Mouse (Mus musculus): Measurements from ENCODE around the gene Ipo9. TPM values are rescaled to one million over a fixed set of nuclear protein-coding genes. Genes with fewer than 3 reads are reported as not detected.

Gene Ipo9
- polyA plus RNA-seq, 1 experiment: 1.3 TPM

DNA sequence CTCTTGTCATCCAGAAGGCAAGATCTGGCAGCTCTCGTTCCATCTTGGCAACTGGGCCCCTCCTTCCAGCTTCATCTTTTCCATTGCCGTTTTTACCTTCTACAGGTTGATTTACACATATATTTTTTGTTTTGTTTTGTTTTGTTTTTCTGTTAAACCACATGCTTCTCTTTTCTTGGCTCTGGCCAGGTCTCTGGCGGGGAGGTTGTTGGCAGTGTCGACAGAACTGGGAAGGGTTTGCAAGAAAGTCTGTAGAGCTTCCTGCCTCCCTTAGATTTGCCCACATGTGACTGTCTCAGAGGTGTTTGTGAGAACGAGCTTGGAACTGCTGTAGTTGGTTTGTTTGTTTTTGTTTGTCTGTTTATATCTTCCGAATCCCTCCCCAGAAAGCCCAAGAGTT lies 10.7 kb upstream of the Ipo9 start:
- Histone ChIP-seq H3K27me3 (replicated peaks) (no peaks in the 10 kb centered on the region), H3K4me1 (peaks cover 5% of the 10 kb centered on the region; the same call in 1 of the 2 replicates), H3K9me3 (no peaks in the 10 kb centered on the region), H3K4me3 (replicated peaks) (no peak overlapping the region), H3K36me3 (replicated peaks; ENCODE audit: low read length) (peaks cover 65% of the 10 kb centered on the region)
- TF ChIP-seq GATA1 (IDR thresholded peaks at IDR 0.05; ENCODE audit: borderline replicate concordance, low read length): no peak
- TF ChIP-seq FLI1 (IDR thresholded peaks at IDR 0.05; ENCODE audit: low read length): no peak

GRCm38 (mm10) chr1:135438801-135439200 lies 8.5 kb upstream of the Ipo9 start:
- no peaks in the 10 kb centered on the region for H3K27me3 ChIP-seq (replicated peaks)
- TF ChIP-seq GATA1 (IDR thresholded peaks at IDR 0.05; ENCODE audit: borderline replicate concordance, low read length) (no peak), FLI1 (IDR thresholded peaks at IDR 0.05; ENCODE audit: low read length) (no peak)
- no peak overlapping the region for H3K4me3 ChIP-seq (replicated peaks)
- H3K9me3 ChIP-seq: no peaks in the 10 kb centered on the region
- peaks cover 48% of the 10 kb centered on the region for H3K36me3 ChIP-seq (replicated peaks; ENCODE audit: low read length)
- peaks cover 8% of the 10 kb centered on the region; the same call in 1 of the 2 replicates for H3K4me1 ChIP-seq

GRCm38 (mm10) chr1:135435823-135436222 lies 5.5 kb upstream of the Ipo9 start:
- TF ChIP-seq FLI1 (IDR thresholded peaks at IDR 0.05; ENCODE audit: low read length) (no peak), GATA1 (IDR thresholded peaks at IDR 0.05; ENCODE audit: borderline replicate concordance, low read length) (no peak)
- peaks cover 20% of the 10 kb centered on the region for H3K36me3 ChIP-seq (replicated peaks; ENCODE audit: low read length)
- no peaks in the 10 kb centered on the region for H3K9me3 ChIP-seq
- peaks cover 13% of the 10 kb centered on the region for H3K4me1 ChIP-seq
- H3K27me3 ChIP-seq (replicated peaks): peaks cover 8% of the 10 kb centered on the region
- no peak overlapping the region for H3K4me3 ChIP-seq (replicated peaks)

DNA sequence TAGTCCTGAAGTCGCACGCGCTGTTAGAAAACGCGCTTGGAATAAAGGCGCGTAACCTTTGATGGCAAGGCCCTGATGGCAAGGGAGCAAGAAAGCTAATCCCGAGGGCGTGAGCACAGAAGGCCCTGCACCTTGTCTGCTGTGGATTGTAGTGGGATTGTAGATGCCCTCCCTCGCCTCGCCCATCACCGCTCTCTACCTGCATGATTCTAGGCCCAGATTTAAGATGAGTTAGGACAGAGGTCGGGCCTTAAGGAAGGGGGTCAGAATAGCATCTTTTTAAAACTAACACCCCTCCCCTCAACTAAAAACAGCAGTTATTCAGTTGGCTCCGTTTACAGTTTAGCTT lies 344 bp upstream of the Ipo9 start:
- no peak for TF ChIP-seq FLI1 (IDR thresholded peaks at IDR 0.05; ENCODE audit: low read length)
- TF ChIP-seq GATA1 (IDR thresholded peaks at IDR 0.05; ENCODE audit: borderline replicate concordance, low read length): no peak
- Histone ChIP-seq H3K4me3 (replicated peaks) (peak overlapping the region; percentile 100), H3K4me1 (peaks cover 26% of the 10 kb centered on the region), H3K9me3 (no peaks in the 10 kb centered on the region), H3K27me3 (replicated peaks) (peaks cover 8% of the 10 kb centered on the region), H3K36me3 (replicated peaks; ENCODE audit: low read length) (peaks cover 14% of the 10 kb centered on the region)

- no peak for TF ChIP-seq FLI1 (IDR thresholded peaks at IDR 0.05; ENCODE audit: low read length)
- no peak for TF ChIP-seq GATA1 (IDR thresholded peaks at IDR 0.05; ENCODE audit: borderline replicate concordance, low read length)
- H3K36me3 ChIP-seq (replicated peaks; ENCODE audit: low read length): peaks cover 46% of the 10 kb centered on the region
- peaks cover 8% of the 10 kb centered on the region for H3K27me3 ChIP-seq (replicated peaks)
- H3K4me3 ChIP-seq (replicated peaks): no peak overlapping the region
- H3K9me3 ChIP-seq: no peaks in the 10 kb centered on the region
- peaks cover 29% of the 10 kb centered on the region for H3K4me1 ChIP-seq
Observed at GRCm38 (mm10) chr1:135427390-135427789, 2.9 kb downstream of the Ipo9 start.

- no peak for TF ChIP-seq FLI1 (IDR thresholded peaks at IDR 0.05; ENCODE audit: low read length)
- TF ChIP-seq GATA1 (IDR thresholded peaks at IDR 0.05; ENCODE audit: borderline replicate concordance, low read length): no peak
- H3K27me3 ChIP-seq (replicated peaks): peaks cover 2% of the 10 kb centered on the region
- peaks cover 47% of the 10 kb centered on the region for H3K36me3 ChIP-seq (replicated peaks; ENCODE audit: low read length)
- H3K4me1 ChIP-seq: peaks cover 26% of the 10 kb centered on the region
- H3K9me3 ChIP-seq: no peaks in the 10 kb centered on the region
- no peak overlapping the region for H3K4me3 ChIP-seq (replicated peaks)
Observed at GRCm38 (mm10) chr1:135426645-135427044, 3.7 kb downstream of the Ipo9 start.

DNA sequence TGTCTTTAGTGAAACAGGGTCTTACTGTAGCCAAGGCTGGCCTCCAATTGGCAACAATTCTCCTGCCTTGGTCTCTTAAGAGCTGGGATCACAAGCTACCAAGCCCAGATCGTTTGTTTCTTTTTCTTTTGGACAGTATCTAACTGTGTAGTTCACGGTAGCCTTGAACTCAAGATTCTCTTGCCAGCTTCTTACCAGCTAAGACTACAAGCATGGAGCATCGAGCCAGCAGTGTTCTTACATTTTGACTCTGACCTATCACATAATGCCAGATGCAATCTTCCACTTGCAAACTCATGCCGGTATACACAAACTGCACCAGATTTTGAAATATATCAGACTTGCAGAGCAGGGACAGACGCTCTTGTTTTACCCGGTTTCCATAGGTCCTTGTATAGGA lies 7.5 kb downstream of the Ipo9 start:
- TF ChIP-seq FLI1 (IDR thresholded peaks at IDR 0.05; ENCODE audit: low read length) (no peak), GATA1 (IDR thresholded peaks at IDR 0.05; ENCODE audit: borderline replicate concordance, low read length) (no peak)
- H3K36me3 ChIP-seq (replicated peaks; ENCODE audit: low read length): peaks cover 74% of the 10 kb centered on the region
- peaks cover 7% of the 10 kb centered on the region; the same call in 1 of the 2 replicates for H3K4me1 ChIP-seq
- no peak overlapping the region for H3K4me3 ChIP-seq (replicated peaks)
- H3K9me3 ChIP-seq: no peaks in the 10 kb centered on the region
- H3K27me3 ChIP-seq (replicated peaks): no peaks in the 10 kb centered on the region

GRCm38 (mm10) chr1:135413996-135414395 lies 16.3 kb downstream of the Ipo9 start:
- TF ChIP-seq FLI1 (IDR thresholded peaks at IDR 0.05; ENCODE audit: low read length) (no peak), GATA1 (IDR thresholded peaks at IDR 0.05; ENCODE audit: borderline replicate concordance, low read length) (no peak)
- Histone ChIP-seq H3K4me3 (replicated peaks) (no peak overlapping the region), H3K9me3 (no peaks in the 10 kb centered on the region), H3K27me3 (replicated peaks) (no peaks in the 10 kb centered on the region), H3K4me1 (peaks cover 22% of the 10 kb centered on the region), H3K36me3 (replicated peaks; ENCODE audit: low read length) (peaks cover 81% of the 10 kb centered on the region)

GRCm38 (mm10) chr1:135412130-135412529 lies 18.2 kb downstream of the Ipo9 start:
- Histone ChIP-seq H3K36me3 (replicated peaks; ENCODE audit: low read length) (peaks cover 80% of the 10 kb centered on the region), H3K27me3 (replicated peaks) (no peaks in the 10 kb centered on the region)
- no peak for TF ChIP-seq FLI1 (IDR thresholded peaks at IDR 0.05; ENCODE audit: low read length)

GRCm38 (mm10) chr1:135410967-135411366 lies 19.3 kb downstream of the Ipo9 start:
- Histone ChIP-seq H3K36me3 (replicated peaks; ENCODE audit: low read length) (peaks cover 79% of the 10 kb centered on the region), H3K9me3 (no peaks in the 10 kb centered on the region), H3K4me1 (peaks cover 22% of the 10 kb centered on the region), H3K27me3 (replicated peaks) (no peaks in the 10 kb centered on the region), H3K4me3 (replicated peaks) (no peak overlapping the region)
- TF ChIP-seq FLI1 (IDR thresholded peaks at IDR 0.05; ENCODE audit: low read length): no peak
- no peak for TF ChIP-seq GATA1 (IDR thresholded peaks at IDR 0.05; ENCODE audit: borderline replicate concordance, low read length)

More at GRCm38 (mm10) chr1:135412130-135412529, 18.2 kb downstream of the Ipo9 start:
- H3K9me3 ChIP-seq: no peaks in the 10 kb centered on the region
- H3K4me1 ChIP-seq: peaks cover 22% of the 10 kb centered on the region
- no peak overlapping the region for H3K4me3 ChIP-seq (replicated peaks)

DNA sequence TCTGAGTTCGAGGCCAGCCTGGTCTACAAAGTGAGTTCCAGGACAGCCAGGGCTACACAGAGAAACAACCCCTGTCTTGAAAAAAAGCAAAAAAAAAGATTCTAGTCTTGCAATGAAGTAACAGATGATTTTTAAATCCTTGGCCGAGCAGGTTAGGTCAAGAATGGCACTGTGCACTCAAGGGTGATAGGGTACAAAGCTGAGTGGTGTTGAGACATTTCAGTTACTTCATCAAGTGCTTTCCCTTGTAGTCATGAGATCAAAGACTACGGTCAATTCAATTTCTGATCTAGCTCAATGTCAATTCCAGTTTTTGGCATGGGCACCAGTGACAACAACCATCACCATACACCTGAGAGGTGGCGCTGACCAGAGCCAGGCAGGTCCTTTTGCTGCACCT lies 21.3 kb downstream of the Ipo9 start:
- Histone ChIP-seq H3K36me3 (replicated peaks; ENCODE audit: low read length) (peaks cover 81% of the 10 kb centered on the region), H3K9me3 (no peaks in the 10 kb centered on the region), H3K4me3 (replicated peaks) (no peak overlapping the region), H3K27me3 (replicated peaks) (no peaks in the 10 kb centered on the region), H3K4me1 (peaks cover 27% of the 10 kb centered on the region)
- no peak for TF ChIP-seq GATA1 (IDR thresholded peaks at IDR 0.05; ENCODE audit: borderline replicate concordance, low read length)
- TF ChIP-seq FLI1 (IDR thresholded peaks at IDR 0.05; ENCODE audit: low read length): no peak
